Comparison of ENCODE assay signal across 9 mouse cellular contexts in the genomic region with DNA sequence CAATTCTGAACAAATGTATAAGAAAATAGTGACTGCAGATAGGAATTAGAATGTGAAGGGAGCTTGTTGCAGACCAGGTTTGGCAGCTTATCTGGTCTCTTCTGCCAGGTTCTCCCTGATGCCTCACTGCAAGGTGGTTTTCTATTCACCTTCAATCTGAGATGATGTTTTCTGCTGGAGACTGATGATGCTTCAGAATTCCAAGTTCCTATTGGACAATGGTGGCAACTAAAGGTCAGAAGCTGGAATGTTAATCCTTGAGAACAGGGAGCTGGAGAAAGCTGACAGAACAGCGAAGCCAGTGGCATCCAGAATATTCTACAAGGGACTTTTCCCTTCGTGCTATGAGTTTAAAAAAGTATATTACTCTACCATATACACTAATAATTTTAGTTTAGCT. TPM values are rescaled to one million over a fixed set of nuclear protein-coding genes. Genes with fewer than 3 reads are reported as not detected.
DNase-seq lines count a peak whose midpoint lies in the region; ATAC-seq lines count a peak whose summit lies in the region.
"Had no signal": no experiment of that assay in that cellular context is flagged by ENCODE, and none has a peak within 500 bp of the region (broad histone marks: within the 10 kb centered on the region; RNA-seq: fewer than 3 reads in every experiment).

No protein-coding gene starts in this region.

- no peak overlapping the region for H3K9ac ChIP-seq in heart, embryonic 12.5 days
- H3K9ac ChIP-seq in intestine, embryonic 16.5 days (ENCODE audit: low read depth, low read length): no peak overlapping the region

- peak; percentile 25 to 37 for DNase-seq in heart, adult 18-20 months
- peak; percentile 25 to 43 for DNase-seq in right cerebral cortex, adult 2 months (ENCODE audit: low spot score in 2 of 2)
- no peak for DNase-seq in right cerebral cortex, postnatal 14 days
- peak; percentile 39 for DNase-seq in hindlimb bud, embryonic 11.5 days (ENCODE audit: extremely low spot score, low read depth, low spot score)
- DNase-seq in testis, postnatal 10 days (ENCODE audit: low spot score): peak; percentile 61
- DNase-seq in left cerebral cortex, postnatal 36 days (ENCODE audit: low spot score in 2 of 2): no peak

- no peaks in the 10 kb centered on the region for H3K36me3 ChIP-seq in heart, embryonic 12.5 days
- H3K36me3 ChIP-seq in intestine, embryonic 16.5 days (ENCODE audit: control insufficient read depth, insufficient read depth, low read length): no peaks in the 10 kb centered on the region

- H3K27ac ChIP-seq in heart, embryonic 12.5 days (ENCODE audit: poor library complexity, severe bottlenecking): no peak overlapping the region
- H3K27ac ChIP-seq in intestine, embryonic 16.5 days (ENCODE audit: low read length): no peak overlapping the region

- 38% methylated on average over 2 of the region's 2 CpGs for WGBS in heart, embryonic 12.5 days
- WGBS in intestine, embryonic 16.5 days: 41% methylated on average over 2 of the region's 2 CpGs

- no peak overlapping the region for H3K4me2 ChIP-seq in heart, embryonic 12.5 days
- H3K4me2 ChIP-seq in intestine, embryonic 16.5 days (ENCODE audit: low read depth, low read length): no peak overlapping the region

- no peak for ATAC-seq in heart, embryonic 12.5 days (ENCODE audit: insufficient number of reproducible peaks, low FRiP score)
- no peak for ATAC-seq in intestine, embryonic 16.5 days

- H3K4me3 ChIP-seq in heart, embryonic 12.5 days: no peak overlapping the region
- no peak overlapping the region for H3K4me3 ChIP-seq in intestine, embryonic 16.5 days (ENCODE audit: low read length)

- peaks cover 17% of the 10 kb centered on the region for H3K27me3 ChIP-seq in heart, embryonic 12.5 days (replicated peaks)
- H3K27me3 ChIP-seq in intestine, embryonic 16.5 days (replicated peaks; ENCODE audit: control insufficient read depth, insufficient read depth, low read length): peaks cover 3% of the 10 kb centered on the region; the same call in 1 of the 2 replicates

- H3K4me1 ChIP-seq in heart, embryonic 12.5 days (replicated peaks): no peaks in the 10 kb centered on the region
- H3K4me1 ChIP-seq in intestine, embryonic 16.5 days (ENCODE audit: control insufficient read depth, insufficient read depth, low read length): no peaks in the 10 kb centered on the region

- intact Hi-C loops in left cerebral cortex, postnatal 36 days (cut with DNase I): no loop called here

- H3K9me3 ChIP-seq in heart, embryonic 12.5 days (replicated peaks): no peaks in the 10 kb centered on the region
- no peaks in the 10 kb centered on the region for H3K9me3 ChIP-seq in intestine, embryonic 16.5 days (ENCODE audit: control insufficient read depth, low read length)

RNA-seq across cellular contexts. Expression of a gene that starts 3.0 kb away (rescaled TPM):
- 1 to 10 TPM in 1 of 2 experiments, not detected in 1; 1.2 TPM for total RNA-seq in heart, adult 18-20 months (2021)
- polyA plus RNA-seq in heart, embryonic 12.5 days (2016; fragmentation: Nextera tagmentation; extraction: Ambion mirVana): not detected in 2 replicates
- polyA plus RNA-seq in intestine, embryonic 16.5 days (2015; fragmentation: Nextera tagmentation; extraction: Ambion mirVana): not detected in 2 replicates
- total RNA-seq in left cerebral cortex, postnatal 36 days (2021): not detected
- polyA plus RNA-seq: limb, embryonic 14.5 days had no signal

RNA-seq across cellular contexts. Expression of a gene that starts 10.1 kb away (rescaled TPM):
- total RNA-seq in heart, adult 18-20 months (2021): not detected
- polyA plus RNA-seq in heart, embryonic 12.5 days (2016; fragmentation: Nextera tagmentation; extraction: Ambion mirVana): not detected in 2 replicates
- not detected in 2 replicates for polyA plus RNA-seq in intestine, embryonic 16.5 days (2015; fragmentation: Nextera tagmentation; extraction: Ambion mirVana)
- not detected for total RNA-seq in left cerebral cortex, postnatal 36 days (2021)
- polyA plus RNA-seq: limb, embryonic 14.5 days had no signal

RNA-seq across cellular contexts. Expression of a gene that starts 22.2 kb away (rescaled TPM):
- not detected for total RNA-seq in heart, adult 18-20 months (2021)
- not detected in 2 replicates for polyA plus RNA-seq in heart, embryonic 12.5 days (2016; fragmentation: Nextera tagmentation; extraction: Ambion mirVana)
- polyA plus RNA-seq in intestine, embryonic 16.5 days (2015; fragmentation: Nextera tagmentation; extraction: Ambion mirVana): not detected in 2 replicates
- total RNA-seq in left cerebral cortex, postnatal 36 days (2021): not detected
- polyA plus RNA-seq: limb, embryonic 14.5 days had no signal

RNA-seq across cellular contexts. Expression of a gene that starts 29.2 kb away (rescaled TPM):
- not detected for total RNA-seq in heart, adult 18-20 months (2021)
- polyA plus RNA-seq in heart, embryonic 12.5 days (2016; fragmentation: Nextera tagmentation; extraction: Ambion mirVana): not detected in 2 replicates
- not detected in 2 replicates for polyA plus RNA-seq in intestine, embryonic 16.5 days (2015; fragmentation: Nextera tagmentation; extraction: Ambion mirVana)
- not detected for total RNA-seq in left cerebral cortex, postnatal 36 days (2021)
- polyA plus RNA-seq: limb, embryonic 14.5 days had no signal

RNA-seq across cellular contexts. Expression of a gene that starts 29.4 kb away (rescaled TPM):
- not detected for total RNA-seq in heart, adult 18-20 months (2021)
- polyA plus RNA-seq in heart, embryonic 12.5 days (2016; fragmentation: Nextera tagmentation; extraction: Ambion mirVana): not detected in 2 replicates
- not detected in 2 replicates for polyA plus RNA-seq in intestine, embryonic 16.5 days (2015; fragmentation: Nextera tagmentation; extraction: Ambion mirVana)
- not detected for total RNA-seq in left cerebral cortex, postnatal 36 days (2021)
- polyA plus RNA-seq: limb, embryonic 14.5 days had no signal

Comparison
In these comparisons a context has a peak if more than half of its experiments do, and no peak if none do; other contexts are left out.
1. DNase-seq: peak in heart, adult 18-20 months (2 of 2), right cerebral cortex, adult 2 months (2 of 2), hindlimb bud, embryonic 11.5 days (single experiment) and testis, postnatal 10 days (single experiment); none in right cerebral cortex, postnatal 14 days (single experiment) and left cerebral cortex, postnatal 36 days (0 of 2).